Mouse (Mus musculus) retina, embryonic 14.5 days (tissue): ENCODE measurements around the gene Ikzf1.

ENCODE experiments used
- DNase-seq: peaks from one replicate; pipeline ENCODE4 v3.0.0-alpha.2; 2015; ENCODE audit warnings: low spot score

Gene Ikzf1

DNA sequence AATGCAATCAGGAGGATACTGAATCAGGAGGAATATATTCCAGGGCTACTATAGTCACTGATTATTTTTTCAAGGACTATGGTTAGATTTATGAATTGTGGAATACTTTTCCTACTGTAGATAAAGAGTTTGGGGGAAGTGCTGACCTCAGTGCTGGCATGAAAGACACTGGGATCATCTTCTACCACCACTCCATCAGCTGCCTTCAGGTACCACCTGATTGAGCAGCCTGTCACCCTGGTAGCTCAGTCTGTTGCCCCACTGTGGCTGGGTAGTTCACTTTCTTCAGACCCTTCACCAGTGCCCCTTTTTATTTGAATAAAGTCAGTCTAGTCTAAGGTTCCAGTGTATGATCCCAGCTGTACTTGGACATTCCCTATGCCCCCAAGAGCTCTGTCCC, 81.9 kb downstream of the Ikzf1 start:
- DNase-seq: no peak

- DNase-seq: no peak
These were observed 83.3 kb downstream of the Ikzf1 start for GRCm38 (mm10) chr11:11768057-11768456.

GRCm38 (mm10) chr11:11769281-11769680, 84.5 kb downstream of the Ikzf1 start:
- DNase-seq: no peak

DNA sequence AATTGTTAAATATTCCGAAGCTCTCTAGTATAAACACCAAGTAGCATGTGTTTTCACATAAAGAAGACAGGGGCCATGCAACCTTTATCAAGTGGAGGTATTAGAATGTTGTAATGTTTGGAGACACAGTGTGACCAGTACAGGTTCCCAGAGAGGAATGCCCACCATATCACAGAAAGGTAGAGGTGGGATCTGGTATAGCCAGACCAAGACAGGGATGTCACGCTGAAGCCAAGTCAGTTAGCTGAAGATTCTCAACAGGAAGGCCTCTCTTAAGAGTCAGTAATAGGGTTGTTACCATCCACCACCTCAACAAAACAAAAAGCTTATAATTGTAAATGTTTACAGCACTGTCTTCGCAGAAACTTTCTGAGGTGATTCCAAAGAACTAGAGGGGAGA, 85.9 kb downstream of the Ikzf1 start:
- no peak for DNase-seq

DNA sequence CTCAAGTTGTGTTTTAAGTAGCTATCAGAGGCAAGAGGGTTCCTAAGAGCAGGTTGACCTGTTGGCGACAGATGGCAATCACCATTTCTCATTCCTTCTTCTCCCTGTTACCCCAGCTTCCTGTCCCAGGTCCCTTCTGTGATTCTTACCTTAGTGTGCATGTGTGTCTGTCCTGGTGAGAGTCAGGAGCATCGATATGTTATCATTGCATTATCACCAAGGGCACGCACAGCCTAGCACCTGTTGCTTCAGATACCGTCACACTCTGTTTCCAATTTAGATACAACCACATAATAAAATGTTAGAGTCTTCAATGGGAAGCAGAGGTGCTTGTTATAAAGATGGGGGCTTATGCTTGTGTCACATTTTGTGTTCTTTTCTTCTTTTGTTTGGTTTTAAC, 87.4 kb downstream of the Ikzf1 start:
- no peak for DNase-seq

DNA sequence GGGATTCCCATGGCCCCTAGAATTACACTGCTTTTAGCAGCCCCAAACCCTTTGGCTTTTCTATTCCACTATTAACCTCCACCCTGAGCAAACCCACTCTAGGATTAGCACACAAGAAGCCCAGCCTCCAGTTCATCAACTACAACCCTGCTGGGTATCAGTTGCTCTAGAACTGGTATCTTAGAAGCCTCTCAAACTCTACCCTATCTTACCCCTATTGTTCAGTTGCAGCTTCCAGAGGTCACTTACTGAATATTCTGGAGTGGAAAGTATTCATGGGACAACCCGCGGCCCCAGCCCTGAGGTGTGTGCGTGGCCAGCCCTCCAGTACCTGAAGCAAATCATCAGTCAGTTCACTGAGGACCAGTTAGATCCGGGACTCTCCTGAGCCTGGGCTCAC, 89.6 kb downstream of the Ikzf1 start:
- DNase-seq: no peak

GRCm38 (mm10) chr11:11774893-11775292, 90.1 kb downstream of the Ikzf1 start:
- DNase-seq: no peak

- no peak for DNase-seq
These were observed 91.4 kb downstream of the Ikzf1 start for GRCm38 (mm10) chr11:11776071-11776821.

GRCm38 (mm10) chr11:11776822-11777174, 92.0 kb downstream of the Ikzf1 start:
- DNase-seq: no peak

DNA sequence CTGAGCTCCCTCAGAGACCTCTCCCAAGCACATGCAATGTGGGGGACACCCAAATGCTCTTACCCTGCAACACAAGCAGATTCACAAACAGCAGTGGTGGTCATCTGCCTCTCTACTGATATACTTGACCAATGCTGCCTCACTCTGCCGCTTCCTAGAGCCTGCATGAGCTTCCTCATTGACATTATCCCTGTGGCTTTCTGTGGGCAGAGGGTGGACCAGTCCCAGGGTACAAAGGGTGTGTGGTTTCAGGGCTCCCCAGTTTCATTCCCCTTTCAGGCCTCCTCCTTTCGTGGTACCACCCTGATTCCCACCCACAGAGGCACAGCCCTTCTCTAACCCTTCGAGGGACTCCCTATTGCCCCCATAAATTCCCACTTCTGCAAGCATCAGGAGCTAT, 92.4 kb downstream of the Ikzf1 start:
- no peak for DNase-seq

DNA sequence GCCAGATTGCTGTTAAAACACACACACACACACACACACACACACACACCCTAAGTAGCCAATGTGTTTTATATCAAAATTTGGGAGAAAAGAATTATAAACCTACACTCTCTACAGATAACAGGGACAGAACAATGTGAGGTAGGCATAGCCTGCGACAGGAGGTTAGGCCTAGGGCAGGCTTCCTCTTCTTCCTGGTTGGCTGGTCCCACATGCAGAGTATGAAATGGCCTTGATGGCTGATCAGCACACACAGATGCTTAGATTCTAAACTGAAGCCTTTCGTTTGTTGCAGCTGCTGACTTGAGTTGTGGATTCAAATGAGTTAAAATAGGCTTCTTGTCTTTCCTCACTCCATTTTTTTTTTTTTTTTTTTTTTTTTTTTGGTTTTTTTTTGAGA, 93.0 kb downstream of the Ikzf1 start:
- DNase-seq: no peak

DNA sequence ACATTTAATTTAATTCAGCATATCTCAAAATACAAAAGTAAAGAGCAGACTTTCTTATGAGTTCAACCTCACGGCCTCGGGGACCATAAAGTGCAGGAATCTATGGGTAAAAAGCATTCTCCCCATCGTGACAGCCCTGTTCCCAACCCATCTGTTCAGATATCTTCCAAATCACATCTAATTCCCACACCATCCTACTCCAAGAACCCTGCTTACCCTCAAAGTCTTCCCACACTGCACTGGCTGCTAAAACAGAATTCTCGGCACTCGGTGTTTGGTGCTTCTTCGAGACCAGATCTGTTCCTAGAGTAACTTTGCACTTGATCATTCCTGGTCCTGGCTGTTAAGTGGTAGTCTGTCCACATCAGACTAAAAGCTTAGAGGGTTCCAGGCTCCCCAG, 93.5 kb downstream of the Ikzf1 start:
- DNase-seq: no peak

- DNase-seq: no peak
These were observed 96.9 kb downstream of the Ikzf1 start for GRCm38 (mm10) chr11:11781728-11782127.

- DNase-seq: no peak
These were observed 100.7 kb downstream of the Ikzf1 start for GRCm38 (mm10) chr11:11785457-11785856.

GRCm38 (mm10) chr11:11788521-11788974, 103.7 kb downstream of the Ikzf1 start:
- DNase-seq: peak; percentile 95

- no peak for DNase-seq
These were observed 109.8 kb downstream of the Ikzf1 start for GRCm38 (mm10) chr11:11794626-11795025.

DNA sequence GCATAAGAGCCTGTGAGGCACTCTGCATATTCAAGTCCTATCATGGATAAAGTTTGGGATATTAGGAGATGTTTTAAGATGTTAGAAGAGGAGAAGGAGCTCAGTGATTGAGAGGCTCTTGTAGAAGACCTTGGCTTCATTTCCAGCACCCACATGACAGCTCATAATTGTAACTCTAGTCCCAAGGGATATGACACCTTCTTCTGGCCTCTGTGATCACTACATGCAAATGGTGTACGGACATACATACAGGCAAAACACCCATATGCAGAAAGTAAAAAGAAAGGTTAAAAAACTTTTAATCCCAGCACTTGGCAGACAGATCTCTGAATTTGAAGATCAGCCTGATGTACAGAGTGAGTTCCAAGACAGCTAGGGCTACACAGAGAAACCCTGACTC, 113.9 kb downstream of the Ikzf1 start:
- DNase-seq: no peak

DNA sequence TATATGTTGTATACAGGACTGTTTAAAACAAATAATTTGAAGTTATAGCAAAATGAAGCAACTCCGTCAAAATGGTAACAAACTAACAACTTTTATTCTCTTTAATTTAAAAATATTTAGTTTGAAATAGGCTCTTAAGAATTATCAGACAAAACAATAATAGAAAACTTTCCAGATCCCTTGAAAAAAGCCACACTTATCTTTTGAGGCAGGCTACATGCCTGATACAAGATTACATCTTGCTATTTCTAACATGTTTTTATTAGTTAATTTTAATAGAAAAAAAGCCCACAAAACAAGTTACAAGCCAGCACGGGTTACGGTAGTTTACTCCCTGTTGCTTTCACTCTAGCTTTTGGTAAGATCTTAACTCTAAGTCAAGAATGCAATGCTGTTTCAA, 115.5 kb downstream of the Ikzf1 start:
- DNase-seq: no peak

DNA sequence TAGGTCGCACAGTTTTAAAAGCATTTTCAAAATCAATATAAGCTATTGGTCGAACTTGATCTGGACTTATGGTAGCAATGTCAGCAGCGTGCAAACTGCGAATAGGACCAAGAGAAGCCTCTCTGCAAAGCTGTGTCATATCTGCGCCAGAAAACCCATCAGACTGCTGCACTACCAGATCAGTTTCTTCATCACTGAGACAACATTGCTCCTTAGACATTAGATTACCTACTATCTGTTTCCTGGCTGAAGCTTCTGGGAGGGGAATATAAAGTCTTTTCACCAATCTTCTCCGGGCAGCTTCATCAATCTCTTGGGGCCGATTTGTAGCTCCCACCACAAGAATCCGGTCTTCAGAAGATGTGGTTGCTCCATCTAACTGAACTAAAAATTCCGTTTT, 116.3 kb downstream of the Ikzf1 start:
- DNase-seq: no peak

- no peak for DNase-seq
These were observed 119.6 kb downstream of the Ikzf1 start for GRCm38 (mm10) chr11:11804421-11804820.

- DNase-seq: no peak
These were observed 121.1 kb downstream of the Ikzf1 start for GRCm38 (mm10) chr11:11805951-11806350.

DNA sequence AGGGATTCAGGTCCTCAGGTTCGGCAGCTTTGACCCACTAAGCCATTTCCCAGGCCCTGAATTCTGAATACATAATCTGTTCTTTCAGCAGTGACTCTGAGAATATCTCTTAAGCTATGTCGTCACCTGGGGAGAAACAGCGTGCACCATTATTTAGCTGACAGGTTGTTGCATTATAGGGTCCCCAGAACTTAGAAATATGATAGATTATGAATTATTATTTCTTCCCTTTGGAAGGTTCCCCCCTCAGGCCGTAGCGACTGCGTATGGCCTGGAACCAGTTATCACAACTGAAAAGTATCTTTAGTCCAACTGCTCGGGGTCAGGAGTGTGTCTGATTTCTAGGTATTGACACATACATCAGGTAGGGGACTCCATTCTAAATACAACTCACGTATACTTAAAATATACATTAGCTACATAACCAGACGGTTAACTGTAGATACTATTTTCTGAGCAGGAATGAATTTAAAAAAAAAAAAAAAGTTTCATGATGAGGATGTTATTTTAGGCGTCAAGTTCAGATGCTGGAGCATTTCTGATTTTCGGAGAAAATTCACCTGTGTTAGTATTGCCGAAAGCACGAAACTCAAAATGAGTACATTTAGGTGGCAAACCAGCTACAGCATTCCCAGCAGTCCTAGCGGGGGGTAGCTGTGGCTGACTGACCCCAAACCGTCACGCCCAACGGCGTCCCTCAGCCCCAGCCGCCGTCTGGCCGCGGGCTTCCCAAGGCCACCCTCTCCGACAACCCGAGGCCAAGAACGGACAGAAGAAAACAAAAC, 123.4 kb downstream of the Ikzf1 start:
- no peak for DNase-seq

DNA sequence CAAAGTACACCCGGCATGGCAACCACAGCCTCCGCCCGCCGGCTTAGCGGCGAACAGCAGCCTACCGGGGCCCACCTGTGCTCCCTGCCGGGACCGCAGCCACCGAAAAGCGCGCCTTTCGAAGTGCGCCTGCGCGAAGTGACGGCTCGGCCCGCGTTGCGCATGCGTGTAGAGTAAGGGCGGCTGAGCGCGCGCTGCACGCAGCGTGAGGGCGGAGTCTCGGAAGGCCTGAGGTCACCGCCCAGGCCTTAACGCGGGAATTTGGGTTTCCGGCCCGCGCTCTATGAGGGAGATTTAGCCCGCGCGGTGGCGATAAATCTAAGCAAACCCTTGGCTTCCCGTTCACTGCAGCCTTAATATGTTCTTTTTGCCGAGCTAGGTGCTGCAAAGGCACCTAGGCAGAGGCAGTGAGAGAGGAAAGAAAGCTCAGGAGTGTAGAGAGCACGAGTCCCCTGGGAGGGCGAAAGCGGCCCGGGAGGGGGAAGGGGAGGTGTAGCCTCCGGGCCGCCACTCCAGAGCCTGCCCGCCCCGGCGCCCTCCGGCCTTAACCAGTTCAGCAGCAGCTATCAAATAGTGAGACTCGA, 124.1 kb downstream of the Ikzf1 start, which contains the start of gene Fignl1:
Fignl1 (minus strand) TSS at position 143 of the 584 bp plus-strand sequence.
- peak; percentile 99 for DNase-seq
